Mouse (Mus musculus) gastrocnemius, adult 18-20 months (tissue): ENCODE measurements around the gene Asb14. TPM values are rescaled to one million over a fixed set of nuclear protein-coding genes. Genes with fewer than 3 reads are reported as not detected.
"Not testable (repeated sequence)": the region's sequence is repeated elsewhere in the genome, so short reads cannot be mapped to it uniquely, and the experiment has no call there.

Experiments
- DNase-seq: peaks from one replicate; pipeline ENCODE4 v3.0.0; 2021; ENCODE audit warnings: low spot score
- total RNA-seq, 2 experiments: library from RNA; stranded (reverse); gene quantifications; 2 replicates each; pipeline ENCODE4 v1.2.3; 2021

The Asb14 gene
- total RNA-seq, 2 experiments from 2014 or later: 116 to 129 TPM

- not testable (repeated sequence) for DNase-seq
Observed at GRCm38 (mm10) chr14:26956139-26956538, 61.8 kb downstream of the Asb14 start.

- no peak for DNase-seq
Observed at GRCm38 (mm10) chr14:26960518-26960917, 66.2 kb downstream of the Asb14 start.

Other genes starting within 250 kb of the Asb14 start
- gene Pde12, start 224.7 kb upstream of the Asb14 start, total RNA-seq: 1 to 10 TPM; 4.0 to 4.3 TPM
- gene Dnah12, start 201.3 kb upstream of the Asb14 start, total RNA-seq: under 1 TPM in 1 of 2 experiments, not detected in 1; 0.02 TPM
- 10 to 100 TPM; 17.2 to 17.7 TPM for gene Appl1, start 76.7 kb downstream of the Asb14 start, total RNA-seq
- not detected for gene Hesx1, start 99.9 kb downstream of the Asb14 start, total RNA-seq
- gene Il17rd, start 144.4 kb downstream of the Asb14 start, total RNA-seq: 1 to 10 TPM; 2.0 to 2.2 TPM
- 10 to 100 TPM; 11.4 to 20.5 TPM for gene Arhgef3, start 220.3 kb downstream of the Asb14 start, total RNA-seq